Mouse (Mus musculus): ENCODE measurements around the gene Slc7a6. TPM values are rescaled to one million over a fixed set of nuclear protein-coding genes. Genes with fewer than 3 reads are reported as not detected.

Gene Slc7a6
- polyA plus RNA-seq, 1 experiment from 2014 or later, result 52.7 TPM

Other genes starting within 250 kb of the Slc7a6 start
- gene Ctrl, start 235.0 kb upstream of the Slc7a6 start, polyA plus RNA-seq (2015; fragmentation: Nextera tagmentation; extraction: Ambion mirVana), result 1.2 and 1.7 TPM in 2 replicates
- gene Psmb10, start 230.4 kb upstream of the Slc7a6 start, polyA plus RNA-seq (2015; fragmentation: Nextera tagmentation; extraction: Ambion mirVana), result 43.8 and 44.5 TPM in 2 replicates
- gene Lcat, start 225.5 kb upstream of the Slc7a6 start, polyA plus RNA-seq (2015; fragmentation: Nextera tagmentation; extraction: Ambion mirVana), result 1.3 and 2.8 TPM in 2 replicates
- gene Slc12a4, start 202.8 kb upstream of the Slc7a6 start, polyA plus RNA-seq (2015; fragmentation: Nextera tagmentation; extraction: Ambion mirVana), result 30.1 and 33.9 TPM in 2 replicates
- gene Dpep3, start 189.4 kb upstream of the Slc7a6 start, polyA plus RNA-seq (2015; fragmentation: Nextera tagmentation; extraction: Ambion mirVana), result not detected in 2 replicates
- gene Dus2, start 177.5 kb upstream of the Slc7a6 start, polyA plus RNA-seq (2015; fragmentation: Nextera tagmentation; extraction: Ambion mirVana), result 20.5 and 23.3 TPM in 2 replicates
- 0.18 TPM in 1 of 2 replicates, not detected in the other for gene Dpep2nb, start 162.9 kb upstream of the Slc7a6 start, polyA plus RNA-seq (2015; fragmentation: Nextera tagmentation; extraction: Ambion mirVana)
- 17.0 and 18.9 TPM in 2 replicates for gene Ddx28, start 157.0 kb upstream of the Slc7a6 start, polyA plus RNA-seq (2015; fragmentation: Nextera tagmentation; extraction: Ambion mirVana)
- gene Nfatc3, start 110.0 kb upstream of the Slc7a6 start, polyA plus RNA-seq (2015; fragmentation: Nextera tagmentation; extraction: Ambion mirVana), result 6.5 and 7.3 TPM in 2 replicates
- gene Esrp2, start 31.9 kb upstream of the Slc7a6 start, polyA plus RNA-seq (2015; fragmentation: Nextera tagmentation; extraction: Ambion mirVana), result 14.9 and 15.8 TPM in 2 replicates
- 12.4 and 13.9 TPM in 2 replicates for gene Pla2g15, start 18.5 kb upstream of the Slc7a6 start, polyA plus RNA-seq (2015; fragmentation: Nextera tagmentation; extraction: Ambion mirVana)
- gene Slc7a6os, start 42.1 kb downstream of the Slc7a6 start, polyA plus RNA-seq (2015; fragmentation: Nextera tagmentation; extraction: Ambion mirVana), result 36.3 and 37.2 TPM in 2 replicates
- 50.7 and 51.8 TPM in 2 replicates for gene Prmt7, start 42.1 kb downstream of the Slc7a6 start, polyA plus RNA-seq (2015; fragmentation: Nextera tagmentation; extraction: Ambion mirVana)
- gene Smpd3, start 169.1 kb downstream of the Slc7a6 start, polyA plus RNA-seq (2015; fragmentation: Nextera tagmentation; extraction: Ambion mirVana), result 1.7 and 7.4 TPM in 2 replicates
- gene Zfp90, start 246.5 kb downstream of the Slc7a6 start, polyA plus RNA-seq (2015; fragmentation: Nextera tagmentation; extraction: Ambion mirVana), result 16.9 and 20.8 TPM in 2 replicates

All from kidney, embryonic 15.5 days (tissue).